Mouse (Mus musculus): ENCODE data around the gene Zfp605.
A peak's percentile ranks its signal among the peaks of the same experiment; 100 is the strongest.
"Not testable (repeated sequence)": the region's sequence is repeated elsewhere in the genome, so short reads cannot be mapped to it uniquely, and the experiment has no call there.

Gene Zfp605

DNA sequence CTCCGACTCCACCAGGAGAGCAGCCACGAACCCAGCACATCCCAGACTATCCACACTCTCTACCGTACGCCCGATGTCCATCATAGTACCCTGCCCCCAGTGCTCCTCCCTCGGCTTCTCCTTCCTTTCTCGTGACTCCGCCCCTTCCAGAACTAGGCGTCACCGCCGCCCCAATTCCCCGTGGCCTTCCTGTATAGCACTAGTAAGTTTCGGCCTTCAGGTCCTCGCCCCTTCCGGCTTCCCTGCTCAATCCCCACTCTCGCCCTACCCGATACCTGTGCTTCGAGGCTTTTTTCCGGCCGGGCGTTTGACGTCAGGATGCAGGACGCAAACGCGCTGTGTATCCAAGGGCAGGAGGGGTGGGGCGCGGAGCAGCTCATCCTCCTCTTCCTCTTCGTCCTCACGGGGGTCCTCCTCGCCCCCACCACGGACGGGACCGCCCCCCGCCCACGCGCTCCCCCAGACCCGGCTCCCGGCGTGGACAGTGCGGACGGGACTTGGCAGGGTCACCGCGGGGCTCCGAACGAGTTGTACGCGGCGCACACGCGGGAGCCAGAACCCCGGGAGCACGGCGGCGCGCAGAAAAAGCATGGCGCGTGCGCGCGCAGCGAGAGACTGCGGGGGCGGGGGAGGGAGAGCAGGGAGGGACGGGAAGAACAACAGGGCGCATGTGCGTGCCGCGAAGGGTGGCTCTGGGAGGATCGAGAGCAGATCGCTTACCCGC, 2.1 kb upstream of the Zfp605 start, which contains the start of gene Gtpbp6:
Gene Gtpbp6, minus strand, starts transcription at position 617 of the 724 bp plus-strand sequence.
- peak; percentile 97 to 98 for DNase-seq

DNA sequence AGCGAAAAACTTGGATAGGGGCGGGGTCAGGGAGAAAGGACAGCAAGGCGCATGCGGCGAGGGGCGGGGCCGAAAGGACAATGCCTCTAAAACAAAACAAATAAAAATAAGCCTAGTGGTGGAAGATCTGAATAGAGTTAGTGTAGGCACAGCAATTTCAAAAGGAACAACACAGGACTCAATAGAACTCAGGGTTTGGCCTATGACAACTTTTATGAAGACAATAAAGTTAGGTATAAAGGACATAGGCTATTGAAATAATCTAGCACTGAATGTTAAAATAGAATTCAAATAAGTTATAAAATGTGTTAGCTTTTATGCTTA, 1.6 kb upstream of the Zfp605 start:
- no peak for DNase-seq

DNA sequence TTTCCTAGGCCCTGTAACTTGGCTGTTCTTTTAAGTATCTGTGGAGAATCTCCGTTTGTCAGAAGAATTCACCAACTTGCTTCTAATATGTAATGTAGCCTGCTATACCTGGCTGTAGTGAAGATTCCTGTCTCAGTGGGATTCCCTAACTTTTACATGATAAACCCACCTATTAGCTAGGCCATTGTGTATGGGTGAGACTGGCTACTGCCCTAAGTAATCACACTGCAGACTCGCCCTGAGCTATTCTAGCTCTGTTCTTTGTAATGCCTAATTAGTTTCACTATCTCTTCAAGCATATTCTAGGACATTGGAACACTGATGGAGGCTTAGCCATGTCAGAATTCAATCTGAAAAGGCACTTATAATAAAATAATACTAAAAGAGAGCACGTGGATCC, 12.5 kb downstream of the Zfp605 start:
- not testable (repeated sequence) for DNase-seq

DNA sequence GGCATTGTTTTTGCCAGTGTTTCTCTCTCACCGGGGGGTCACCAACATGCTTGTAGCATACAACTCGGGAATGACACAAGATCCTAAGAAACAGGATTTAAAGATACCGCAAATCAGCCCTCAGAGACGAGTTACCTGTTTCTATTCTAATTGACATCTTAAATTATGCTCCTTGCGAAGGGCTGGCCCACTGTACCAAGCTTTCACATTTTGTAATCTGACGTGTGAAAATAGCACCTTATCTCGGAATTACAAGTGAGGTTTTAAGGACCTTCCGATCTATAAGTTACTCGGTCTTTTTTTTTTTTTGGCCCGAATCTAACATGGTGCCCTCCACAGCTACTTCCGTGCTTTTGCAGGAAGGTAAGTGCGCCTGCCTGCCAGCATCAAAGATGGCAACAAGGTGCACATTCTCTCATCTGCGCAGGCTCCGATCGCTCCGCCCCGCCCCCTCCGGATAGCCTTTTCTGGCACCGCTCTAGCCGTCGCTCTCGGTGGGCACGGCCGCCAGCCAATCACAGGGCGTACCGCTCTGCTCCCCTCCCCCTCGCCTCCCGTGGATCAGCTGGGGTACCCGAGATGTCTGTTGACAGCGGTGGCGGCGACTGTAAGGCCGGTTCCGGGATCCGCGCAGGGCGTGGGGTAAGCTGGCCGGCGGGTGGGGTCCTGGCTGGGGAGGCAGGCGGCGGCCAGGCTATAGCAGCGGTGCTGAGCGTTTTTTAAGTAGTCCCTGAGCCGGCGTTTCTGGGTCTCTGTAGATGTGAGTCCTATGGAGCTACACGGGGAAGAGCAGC, 25.6 kb downstream of the Zfp605 start, which contains the start of gene Chfr:
Gene Chfr, plus strand, starts transcription at position 550 of the 794 bp plus-strand sequence.
- DNase-seq, result peak; percentile 99

DNA sequence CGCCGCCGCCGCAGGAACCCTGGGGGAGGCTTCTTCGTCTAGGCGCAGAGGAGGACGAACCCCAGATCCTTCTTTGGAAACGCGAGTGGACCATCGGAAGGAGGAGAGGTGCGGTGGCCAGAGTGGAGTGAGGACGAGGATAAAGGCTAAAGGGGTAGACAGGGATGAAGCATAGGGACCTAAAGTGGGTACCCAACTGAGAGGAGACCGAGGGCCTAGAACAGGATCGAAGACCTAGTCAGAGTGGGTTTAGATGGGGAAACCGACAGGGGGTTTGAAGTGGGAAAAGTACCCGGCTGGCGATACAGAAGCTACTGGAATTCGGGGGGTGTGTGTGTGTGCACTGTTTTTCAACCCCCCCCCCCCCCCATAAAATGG, 26.2 kb downstream of the Zfp605 start:
- DNase-seq, result no peak

DNA sequence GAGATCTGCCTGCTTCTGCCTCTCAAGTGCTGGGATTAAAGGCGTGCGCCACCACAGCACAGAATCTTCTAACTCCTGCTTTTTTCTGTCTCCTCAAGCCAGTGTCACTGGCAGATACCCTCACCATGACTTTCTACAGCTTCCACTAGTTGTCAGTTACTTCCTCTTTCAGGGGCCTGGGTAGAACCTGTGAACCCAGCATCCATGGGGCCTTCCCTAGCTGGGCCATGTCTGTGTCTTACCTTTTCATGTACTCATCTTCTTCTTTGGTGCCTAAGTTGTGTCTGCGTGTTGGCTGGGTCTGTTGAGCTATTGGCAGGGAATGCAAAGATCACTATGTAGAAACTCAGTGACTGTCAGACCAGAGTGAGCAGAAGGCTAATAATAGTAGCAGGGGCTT, 27.9 kb downstream of the Zfp605 start:
- DNase-seq, result no peak

DNA sequence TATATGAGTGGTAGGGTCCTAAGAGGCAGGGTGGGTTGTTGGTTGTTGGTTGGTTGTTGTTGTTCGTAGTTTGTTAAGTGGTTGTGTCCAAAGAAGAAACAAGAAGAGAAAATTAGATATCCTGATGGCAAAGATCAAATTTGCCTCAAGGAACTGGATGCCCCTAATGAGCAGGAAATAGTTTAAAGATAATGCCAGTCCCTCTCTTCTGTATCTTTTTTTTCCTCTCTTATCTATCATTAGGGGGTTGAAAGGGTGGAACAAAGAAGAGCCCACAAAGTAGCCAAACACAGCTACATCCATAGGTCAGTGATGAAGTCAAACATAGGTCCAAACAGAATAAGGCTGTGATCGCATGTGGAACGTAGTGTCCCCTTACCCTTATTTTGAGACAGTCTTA, 29.4 kb downstream of the Zfp605 start:
- no peak for DNase-seq

DNA sequence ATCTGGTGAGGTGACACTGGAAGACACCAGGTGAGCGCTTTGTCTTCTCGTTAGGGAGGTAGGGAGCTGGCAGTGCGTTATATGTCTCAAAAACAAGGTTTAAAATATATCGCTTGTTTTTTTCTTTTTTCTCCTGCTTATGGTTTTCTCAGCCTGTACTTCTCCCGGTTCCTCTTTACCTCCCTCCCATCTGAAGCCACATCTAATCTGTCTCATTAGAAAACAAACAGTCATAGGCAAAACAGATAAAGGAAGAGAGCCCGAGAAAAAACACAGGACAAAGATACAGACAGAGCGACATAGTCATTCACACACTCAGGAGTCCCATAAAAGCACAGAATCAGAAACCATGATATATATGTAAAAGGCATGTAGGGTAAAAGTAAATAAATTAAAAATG, 30.5 kb downstream of the Zfp605 start:
- no peak for DNase-seq

DNA sequence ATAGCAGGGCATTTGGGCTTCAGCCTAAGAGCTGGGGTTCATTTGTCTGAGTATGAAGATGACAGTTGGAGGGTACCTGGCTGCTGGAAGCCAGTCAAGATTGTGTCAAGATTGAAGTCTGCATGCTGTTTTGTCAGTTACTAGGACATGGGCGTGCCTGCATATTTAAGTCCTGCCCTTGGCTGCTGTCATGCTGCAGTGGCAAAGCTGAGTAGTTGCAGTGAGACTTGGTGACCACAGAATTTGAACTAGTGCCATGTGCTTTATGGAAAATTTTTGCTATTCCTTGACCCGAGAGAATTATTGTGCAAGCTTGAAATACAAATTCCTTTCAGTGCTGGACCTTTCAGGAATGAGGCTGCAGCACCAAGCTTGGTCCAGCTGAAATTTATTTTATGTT, 32.4 kb downstream of the Zfp605 start:
- peak; percentile 5 to 54 for DNase-seq

DNA sequence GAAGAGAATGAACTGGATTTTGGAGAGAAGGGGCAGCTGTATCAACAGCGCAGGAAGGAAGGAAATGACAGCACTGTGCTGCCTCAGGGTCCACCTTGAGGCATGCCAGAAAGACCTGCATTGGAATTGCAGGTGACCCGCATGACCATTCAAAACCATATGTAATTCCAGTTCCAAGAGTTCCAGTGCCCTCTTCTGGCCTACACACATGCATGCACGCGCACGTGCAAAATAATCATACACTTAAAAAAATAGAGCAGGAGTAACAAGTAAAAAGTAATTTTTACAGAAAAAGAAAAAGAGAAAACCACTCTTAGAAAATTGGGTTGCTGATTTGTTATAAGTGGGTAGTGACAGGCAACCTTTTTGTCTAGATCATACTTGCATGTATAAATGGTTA, 33.1 kb downstream of the Zfp605 start:
- peak in 1 of 2 experiments; percentile 21 for DNase-seq

DNA sequence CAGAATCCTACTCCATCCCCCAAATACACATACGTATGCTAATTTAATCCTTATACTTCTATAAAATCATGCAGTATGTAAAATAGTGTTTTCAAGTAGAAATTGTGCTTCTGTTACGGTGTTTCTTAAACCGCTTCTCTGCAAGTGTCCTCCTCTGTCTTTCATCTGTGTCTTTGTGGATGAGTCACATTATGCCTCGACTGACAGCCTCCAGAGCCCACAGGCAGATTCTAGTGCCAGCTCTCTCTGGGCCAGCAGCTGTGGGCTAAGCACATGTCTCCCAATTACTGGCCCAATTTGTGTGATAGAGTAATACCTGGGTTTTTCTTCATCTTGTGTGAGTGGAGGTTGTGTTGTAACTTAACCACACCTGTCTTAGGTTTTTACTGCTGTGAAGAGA, 59.5 kb downstream of the Zfp605 start:
- no peak for DNase-seq

DNA sequence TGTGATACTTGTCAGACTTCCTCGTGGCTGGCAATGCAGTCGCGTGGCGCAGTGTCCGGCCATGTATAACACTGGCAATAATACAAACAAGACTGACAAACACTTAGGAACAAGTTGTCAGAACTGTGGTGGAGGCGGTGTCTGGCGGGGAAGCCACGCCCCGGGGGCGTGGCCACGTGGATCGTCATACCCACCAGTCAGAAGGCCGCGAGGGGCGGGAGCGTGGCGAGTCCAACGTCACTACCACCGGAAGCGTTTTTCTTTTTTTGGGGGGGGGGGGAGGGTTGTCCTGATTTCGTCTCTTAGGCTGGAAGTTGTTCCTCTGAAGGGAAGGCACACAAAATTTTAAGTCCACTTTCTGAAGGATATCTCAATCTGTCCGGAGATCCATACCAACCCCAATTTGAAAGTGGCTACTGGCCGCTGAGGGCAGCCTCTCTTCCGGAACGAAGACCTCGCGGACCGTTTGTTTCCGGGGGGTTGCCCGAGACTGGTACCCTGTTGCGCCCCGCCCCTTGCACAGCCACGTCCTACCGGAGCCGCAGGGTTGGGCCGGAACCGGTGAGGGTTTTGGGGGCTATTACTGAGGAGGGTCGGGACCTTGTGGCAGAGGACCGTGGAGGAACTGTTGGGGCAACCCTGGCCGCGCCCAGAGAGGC, 66.6 kb downstream of the Zfp605 start, which contains the start of gene Golga3:
Gene Golga3, plus strand, starts transcription at position 340 of the 659 bp plus-strand sequence.
- DNase-seq, result peak; percentile 95 to 97

DNA sequence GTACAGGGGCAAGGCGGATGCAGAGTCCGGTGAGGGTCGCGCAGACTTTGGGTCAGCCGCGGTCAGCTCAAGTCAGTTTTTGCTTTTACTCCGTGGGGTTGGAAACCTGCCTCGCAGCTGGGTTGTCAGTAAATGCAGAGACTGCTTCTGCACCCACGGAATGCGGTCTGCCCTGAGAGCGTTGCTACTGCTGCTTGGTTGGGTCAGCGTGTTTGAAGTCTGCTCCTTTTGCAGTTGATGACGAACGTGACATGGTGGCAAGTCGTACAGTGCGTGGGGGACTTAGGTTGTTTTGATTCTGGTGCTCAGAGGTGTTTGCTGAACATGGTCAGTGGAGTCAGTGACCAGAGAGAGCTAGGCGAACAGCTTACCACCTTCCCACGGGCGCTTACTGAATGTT, 67.1 kb downstream of the Zfp605 start:
- DNase-seq, result no peak

DNA sequence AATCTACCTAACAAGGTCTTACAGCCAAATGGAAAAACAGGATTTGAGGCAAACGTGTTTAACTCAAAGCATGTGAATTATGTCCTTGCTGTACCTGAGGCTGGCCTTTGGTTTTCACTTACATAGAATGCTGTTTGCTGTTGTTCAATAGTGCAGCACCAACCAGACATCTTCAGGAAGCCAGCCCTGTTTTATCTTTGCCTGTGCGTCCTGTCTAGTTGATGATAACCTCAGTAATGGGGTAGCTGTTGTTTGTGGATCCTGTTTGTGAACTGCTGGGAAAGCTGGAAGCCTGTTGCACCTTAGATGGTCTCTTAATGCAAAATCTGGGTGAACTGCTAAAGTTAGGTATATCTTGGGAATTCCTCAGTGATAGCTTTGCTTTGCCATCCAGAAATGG, 68.7 kb downstream of the Zfp605 start:
- DNase-seq, result no peak
